Mouse (Mus musculus) stomach, postnatal 0 days (tissue): ENCODE data around the gene Zpr1.

Source experiments
- CTCF ChIP-seq: IDR thresholded peaks from 2 replicates; pipeline ENCODE4 v1.5.1; 2016; ENCODE audit warnings: antibody characterized with exemption, low read depth, mild to moderate bottlenecking, moderate library complexity
- EP300 ChIP-seq: optimal IDR thresholded peaks from 2 replicates; pipeline ENCODE3; 2016; ENCODE audit warnings: antibody characterized with exemption

GRCm38 (mm10) chr9:46224101-46224500 is 48.8 kb upstream of the Zpr1 start:
- TF ChIP-seq CTCF = no peak
- no peak for TF ChIP-seq EP300
